Mouse (Mus musculus) MEL (cell line): ENCODE measurements around the gene D430041D05Rik.

Experiments used
- CTCF ChIP-seq, 3 experiments: IDR thresholded peaks in 2 of 3; conservative IDR thresholded peaks in 1 of 3; 2 replicates each; pipeline ENCODE4 v1.5.1; 2011 to 2012; ENCODE audit warnings: low read length in 3 of 3, low read depth in 2 of 3, mild to moderate bottlenecking in 2 of 3, improper control_type of control experiment in 1 of 3, inconsistent platforms in 1 of 3, mixed read lengths in 1 of 3, moderate library complexity in 1 of 3; ENCODE audit not compliant: control insufficient read depth in 1 of 3, insufficient read depth in 1 of 3, poor library complexity in 1 of 3, severe bottlenecking in 1 of 3
- POLR2A ChIP-seq, 2 experiments: IDR thresholded peaks; 2 replicates each; pipeline ENCODE4 v1.6.1; 2011 to 2012; ENCODE audit warnings: low read length in 2 of 2, mild to moderate bottlenecking in 2 of 2, control low read depth in 1 of 2, improper control_type of control experiment in 1 of 2, low read depth in 1 of 2, moderate library complexity in 1 of 2; ENCODE audit not compliant: control insufficient read depth in 1 of 2, insufficient read depth in 1 of 2, poor library complexity in 1 of 2
- TAL1 ChIP-seq: IDR thresholded peaks from 2 replicates; pipeline ENCODE4 v1.6.1; 2012; ENCODE audit warnings: mild to moderate bottlenecking, inconsistent platforms, low read length, moderate library complexity, mixed read lengths

GRCm38 (mm10) chr2:104448201-104448600 is 37.4 kb upstream of the D430041D05Rik start:
- TF ChIP-seq POLR2A (IDR thresholded peaks at IDR 0.05; ENCODE audit: control insufficient read depth in 1 of 2, insufficient read depth in 1 of 2, low read depth in 1 of 2, low read length in 2 of 2, poor library complexity in 1 of 2) = no peak
- no peak for TF ChIP-seq TAL1
- TF ChIP-seq CTCF (IDR thresholded peaks at IDR 0.05 in 2 of 3, conservative IDR thresholded peaks at IDR 0.05 in 1 of 3; ENCODE audit: control insufficient read depth in 1 of 3, insufficient read depth in 1 of 3, low read depth in 2 of 3, low read length in 3 of 3, poor library complexity in 1 of 3, severe bottlenecking in 1 of 3) = no peak
